Mouse (Mus musculus) 3T3-L1 (cell line): Measurements from ENCODE around the gene B3galt2.

ENCODE experiments used
- DNase-seq: peaks from one replicate; pipeline ENCODE4 v3.0.0-alpha.2; 2015; ENCODE audit warnings: low read depth, low spot score

Gene B3galt2

GRCm38 (mm10) chr1:143702741-143703262 lies 62.3 kb downstream of the B3galt2 start, which contains the start of gene Cdc73:
Cdc73 (minus strand) TSS chr1:143702893.
- peak; percentile 73 for DNase-seq
